Mouse (Mus musculus) CH12.LX (cell line): ENCODE results near the gene Sptbn1. TPM values are rescaled to one million over a fixed set of nuclear protein-coding genes. Genes with fewer than 3 reads are reported as not detected.

Experiments used
- DNase-seq: peaks from one replicate; pipeline ENCODE4 v3.0.0-alpha.2; 2013; ENCODE audit errors: extremely low read depth
- H3K27ac ChIP-seq: 2 replicates; pipeline ENCODE4 v1.5.1; 2012; ENCODE audit warnings: low read depth, mild to moderate bottlenecking, control low read depth, moderate library complexity; ENCODE audit not compliant: insufficient read depth
- H3K27me3 ChIP-seq: replicated peaks from 2 replicates; pipeline ENCODE3; 2012; ENCODE audit warnings: inconsistent platforms
- H3K36me3 ChIP-seq, 2 experiments: replicated peaks in 1 of 2; 2 replicates each; pipeline versions ENCODE3 to v1.6.1; 2012; ENCODE audit warnings: inconsistent platforms in 1 of 2, low read length in 1 of 2, mild to moderate bottlenecking in 1 of 2, mixed read lengths in 1 of 2, moderate library complexity in 1 of 2; ENCODE audit not compliant: control insufficient read depth in 1 of 2, insufficient read depth in 1 of 2
- H3K4me1 ChIP-seq, 2 experiments: 2 replicates each; pipeline ENCODE4 v1.6.1; 2012; ENCODE audit warnings: inconsistent platforms in 1 of 2, moderate library complexity in 1 of 2; ENCODE audit not compliant: insufficient read depth in 2 of 2, control insufficient read depth in 1 of 2
- H3K4me2 ChIP-seq: 2 replicates; pipeline ENCODE4 v1.6.1; 2012; ENCODE audit warnings: low read depth, mild to moderate bottlenecking, control low read depth; ENCODE audit not compliant: poor library complexity, insufficient read depth, severe bottlenecking
- H3K4me3 ChIP-seq, 3 experiments: fragments of 150-350 bp in 1 of 3; sonication (generic) in 1 of 3; replicated peaks in 1 of 3; 2 replicates each; pipeline versions ENCODE3 to v1.5.1; 2011 to 2012; ENCODE audit warnings: low read depth in 2 of 3, low read length in 2 of 3, mild to moderate bottlenecking in 2 of 3, moderate library complexity in 2 of 3, control low read depth in 1 of 3, improper control_type of control experiment in 1 of 3, inconsistent platforms in 1 of 3, mixed read lengths in 1 of 3; ENCODE audit not compliant: poor library complexity in 1 of 3
- H3K79me2 ChIP-seq: replicated peaks from 2 replicates; pipeline ENCODE4 v1.6.1; 2012; ENCODE audit warnings: mild to moderate bottlenecking, moderate library complexity; ENCODE audit not compliant: control insufficient read depth, poor library complexity, insufficient read depth, severe bottlenecking; ENCODE audit errors: extremely low read depth
- H3K9ac ChIP-seq: 2 replicates; pipeline ENCODE4 v1.6.1; 2012; ENCODE audit warnings: low read depth, mild to moderate bottlenecking, control low read depth, moderate library complexity; ENCODE audit not compliant: insufficient read depth
- H3K9me3 ChIP-seq: replicated peaks from 2 replicates; pipeline ENCODE3; 2012; ENCODE audit warnings: low read length, inconsistent platforms, mixed read lengths
- CHD2 ChIP-seq: IDR thresholded peaks from 2 replicates; pipeline ENCODE4 v1.6.1; 2011; ENCODE audit warnings: low read length, improper control_type of control experiment
- GABPA ChIP-seq: IDR thresholded peaks from 2 replicates; pipeline ENCODE4 v1.6.1; 2012; ENCODE audit warnings: low read depth, low read length, improper control_type of control experiment, inconsistent platforms; ENCODE audit not compliant: insufficient replicate concordance
- IRF4 ChIP-seq: IDR thresholded peaks from 2 replicates; pipeline ENCODE4 v1.6.1; 2014; ENCODE audit warnings: low read depth, mild to moderate bottlenecking, inconsistent platforms, low read length, improper control_type of control experiment
- JUND ChIP-seq: conservative IDR thresholded peaks from 2 replicates; pipeline ENCODE4 v1.6.1; 2011; ENCODE audit warnings: low read depth, low read length, improper control_type of control experiment
- KAT2A ChIP-seq: IDR thresholded peaks from 2 replicates; pipeline ENCODE4 v1.6.1; 2012; ENCODE audit warnings: low read length, improper control_type of control experiment, inconsistent platforms; ENCODE audit not compliant: insufficient replicate concordance
- MAX ChIP-seq: IDR thresholded peaks from 2 replicates; pipeline ENCODE4 v1.6.1; 2011; ENCODE audit warnings: low read length, improper control_type of control experiment
- MAZ ChIP-seq: IDR thresholded peaks from 2 replicates; pipeline ENCODE4 v1.6.1; 2012; ENCODE audit warnings: low read depth, mild to moderate bottlenecking, inconsistent platforms, low read length, improper control_type of control experiment, moderate library complexity
- MEF2A ChIP-seq: IDR thresholded peaks from 2 replicates; pipeline ENCODE4 v1.6.1; 2014; ENCODE audit warnings: low read depth, mild to moderate bottlenecking, inconsistent platforms, low read length, improper control_type of control experiment, borderline replicate concordance
- MXI1 ChIP-seq: IDR thresholded peaks from 2 replicates; pipeline ENCODE4 v1.6.1; 2011; ENCODE audit warnings: mild to moderate bottlenecking, low read depth, low read length, improper control_type of control experiment
- NRF1 ChIP-seq: IDR thresholded peaks from 2 replicates; pipeline ENCODE4 v1.6.1; 2014; ENCODE audit warnings: low read depth, mild to moderate bottlenecking, inconsistent platforms, low read length, improper control_type of control experiment, moderate library complexity
- RCOR1 ChIP-seq: conservative IDR thresholded peaks from 2 replicates; pipeline ENCODE4 v1.6.1; 2012; ENCODE audit warnings: low read depth, mild to moderate bottlenecking, inconsistent platforms, low read length, improper control_type of control experiment
- SIN3A ChIP-seq: IDR thresholded peaks from 2 replicates; pipeline ENCODE4 v1.6.1; 2012; ENCODE audit warnings: low read length, improper control_type of control experiment, inconsistent platforms
- SMC3 ChIP-seq: IDR thresholded peaks from 2 replicates; pipeline ENCODE4 v1.6.1; 2011; ENCODE audit warnings: low read depth, low read length, improper control_type of control experiment
- UBTF ChIP-seq: IDR thresholded peaks from 2 replicates; pipeline ENCODE4 v1.6.1; 2012; ENCODE audit warnings: low read depth, mild to moderate bottlenecking, inconsistent platforms, low read length, improper control_type of control experiment, moderate library complexity
- ZKSCAN1 ChIP-seq: IDR thresholded peaks from 2 replicates; pipeline ENCODE4 v1.6.1; 2012; ENCODE audit warnings: low read depth, inconsistent platforms, low read length, improper control_type of control experiment, borderline replicate concordance
- dilution Hi-C: fragments of 300-500 bp; cut with MboI; formaldehyde crosslinking; loops from 2 replicates; pipeline ENCODE4 v1.14.3; 2020; ENCODE audit warnings: low sequenced_read_pairs; ENCODE audit not compliant: extremely low pct_unique_long_range_greater_than_20kb, extremely low pct_ligation_motif_present
- in situ Hi-C: fragments of 300-500 bp; cut with MboI; formaldehyde crosslinking; loops from 3 replicates; pipeline ENCODE4 v1.14.3; 2019; ENCODE audit warnings: low sequenced_read_pairs, low pct_ligation_motif_present, low pct_unique_long_range_greater_than_20kb, mixed read lengths
- polyA plus RNA-seq: library from polyadenylated mRNA; unstranded; fragments of >175 nt; gene quantifications from 2 replicates; pipeline ENCODE4 v1.2.1, GENCODE M21; 2012; ENCODE audit warnings: low read depth; ENCODE audit not compliant: insufficient read length
- total RNA-seq, 2 experiments: library from RNA; depleted of rRNA; stranded (reverse); fragments of 300-350 nt in 1 of 2; fragments of >200 nt in 1 of 2; gene quantifications; 2 replicates each; pipeline ENCODE4 v1.2.3; 2012 to 2014

Gene Sptbn1
- total and polyA plus RNA-seq, 3 experiments: 38.2 to 54.7 (median 43.7) TPM

- Histone ChIP-seq H3K4me1 (peaks cover 16 to 36% of the 10 kb centered on the region in 2 experiments), H3K4me3 (no peak overlapping the region), H3K36me3 (peaks cover 10 to 76% of the 10 kb centered on the region in 2 experiments), H3K9me3 (no peaks in the 10 kb centered on the region), H3K9ac (no peak overlapping the region), H3K79me2 (no peaks in the 10 kb centered on the region), H3K27ac (no peak overlapping the region), H3K4me2 (no peak overlapping the region), H3K27me3 (no peaks in the 10 kb centered on the region)
- TF ChIP-seq SIN3A (no peak), MXI1 (no peak), MAZ (no peak), KAT2A (no peak), MAX (no peak), UBTF (no peak), JUND (no peak), GABPA (no peak), ZKSCAN1 (no peak), SMC3 (no peak), NRF1 (no peak)
- dilution Hi-C loops: no loop called here
- no peak for DNase-seq
- in situ Hi-C loops: no loop called here
Measured at GRCm38 (mm10) chr11:30158028-30158700, 109.8 kb downstream of the Sptbn1 start.

- no peaks in the 10 kb centered on the region for H3K27me3 ChIP-seq
- H3K4me1 ChIP-seq: peaks cover 11 to 24% of the 10 kb centered on the region in 2 experiments
- no peaks in the 10 kb centered on the region for H3K79me2 ChIP-seq
- H3K27ac ChIP-seq: no peak overlapping the region
- no peak overlapping the region for H3K4me2 ChIP-seq
- dilution Hi-C loops (no loop called here), in situ Hi-C loops (no loop called here)
- no peak overlapping the region for H3K9ac ChIP-seq
- no peak for TF ChIP-seq IRF4
- TF ChIP-seq MXI1: no peak
- TF ChIP-seq MEF2A: no peak
- no peak for TF ChIP-seq CHD2
- no peak for TF ChIP-seq ZKSCAN1
- TF ChIP-seq NRF1: no peak
- TF ChIP-seq RCOR1: no peak
- H3K4me3 ChIP-seq: no peak overlapping the region
- H3K9me3 ChIP-seq: no peaks in the 10 kb centered on the region
- H3K36me3 ChIP-seq: peaks cover 28 to 75% of the 10 kb centered on the region in 2 experiments
- no peak for DNase-seq
Measured at GRCm38 (mm10) chr11:30155887-30156286, 112.1 kb downstream of the Sptbn1 start.
